Mouse (Mus musculus): Measurements from ENCODE around the gene Zfp704. TPM values are rescaled to one million over a fixed set of nuclear protein-coding genes. Genes with fewer than 3 reads are reported as not detected.

Zfp704 gene
- total and polyA plus RNA-seq, 3 experiments, result under 0.01 TPM; not detected in 2

GRCm38 (mm10) chr3:9567948-9568347 is 41.9 kb downstream of the Zfp704 start:
- no peaks in the 10 kb centered on the region for H3K4me1 ChIP-seq (ENCODE audit: control insufficient read depth in 1 of 2, insufficient read depth in 2 of 2, low read length in 2 of 2)
- no peak overlapping the region for H3K9ac ChIP-seq (ENCODE audit: control insufficient read depth, low read depth, low read length, poor library complexity, severe bottlenecking)
- no peak overlapping the region for H3K4me3 ChIP-seq (ENCODE audit: control insufficient read depth in 1 of 2, insufficient read depth in 1 of 2, low read depth in 2 of 2, low read length in 2 of 2)
- H3K27me3 ChIP-seq (ENCODE audit: control insufficient read depth in 1 of 2, insufficient read depth in 2 of 2, low read length in 2 of 2), result no peaks in the 10 kb centered on the region
- H3K36me3 ChIP-seq (ENCODE audit: control insufficient read depth in 1 of 2, insufficient read depth in 2 of 2, low read length in 2 of 2), result no peaks in the 10 kb centered on the region
- no peak overlapping the region for H3K27ac ChIP-seq (ENCODE audit: control insufficient read depth, low read depth, low read length)
- no peak for TF ChIP-seq MYB (IDR thresholded peaks at IDR 0.05; ENCODE audit: low read depth, low read length)
- no peak for TF ChIP-seq NRF1 (IDR thresholded peaks at IDR 0.05; ENCODE audit: insufficient read depth, low read depth, low read length, poor library complexity, severe bottlenecking)
- TF ChIP-seq MYC (IDR thresholded peaks at IDR 0.05; ENCODE audit: low read depth, low read length), result no peak
- no peak for TF ChIP-seq ZNF384 (IDR thresholded peaks at IDR 0.05; ENCODE audit: low read depth, low read length)
- no peak for TF ChIP-seq ELF1 (IDR thresholded peaks at IDR 0.05; ENCODE audit: low read depth, low read length)
- TF ChIP-seq ZKSCAN1 (IDR thresholded peaks at IDR 0.05; ENCODE audit: low read depth, low read length), result no peak
- no peak for TF ChIP-seq EP300 (IDR thresholded peaks at IDR 0.05; ENCODE audit: low read depth in 1 of 2, low read length in 2 of 2)
- TF ChIP-seq TBP (IDR thresholded peaks at IDR 0.05; ENCODE audit: low read depth, low read length), result no peak
- TF ChIP-seq GABPA (IDR thresholded peaks at IDR 0.05; ENCODE audit: low read depth, low read length), result no peak
- H3K9me3 ChIP-seq (replicated peaks; ENCODE audit: insufficient read depth, low read length), result no peaks in the 10 kb centered on the region
- H3K79me2 ChIP-seq (ENCODE audit: control insufficient read depth, insufficient read depth, low read length, poor library complexity), result no peaks in the 10 kb centered on the region
- DNase-seq (ENCODE audit: low read depth, low spot score), result no peak

GRCm38 (mm10) chr3:9566831-9567230 is 43.1 kb downstream of the Zfp704 start:
- Histone ChIP-seq H3K4me1 (ENCODE audit: control insufficient read depth in 1 of 2, insufficient read depth in 2 of 2, low read length in 2 of 2) (no peaks in the 10 kb centered on the region), H3K27ac (ENCODE audit: control insufficient read depth, low read depth, low read length) (no peak overlapping the region), H3K27me3 (ENCODE audit: control insufficient read depth in 1 of 2, insufficient read depth in 2 of 2, low read length in 2 of 2) (no peaks in the 10 kb centered on the region), H3K79me2 (ENCODE audit: control insufficient read depth, insufficient read depth, low read length, poor library complexity) (no peaks in the 10 kb centered on the region), H3K4me3 (ENCODE audit: control insufficient read depth in 1 of 2, insufficient read depth in 1 of 2, low read depth in 2 of 2, low read length in 2 of 2) (no peak overlapping the region), H3K9ac (ENCODE audit: control insufficient read depth, low read depth, low read length, poor library complexity, severe bottlenecking) (no peak overlapping the region), H3K36me3 (ENCODE audit: control insufficient read depth in 1 of 2, insufficient read depth in 2 of 2, low read length in 2 of 2) (no peaks in the 10 kb centered on the region), H3K9me3 (replicated peaks; ENCODE audit: insufficient read depth, low read length) (no peaks in the 10 kb centered on the region)
- no peak for TF ChIP-seq POLR2A (IDR thresholded peaks at IDR 0.05; ENCODE audit: control insufficient read depth in 1 of 2, insufficient read depth in 1 of 2, low read depth in 1 of 2, low read length in 2 of 2, poor library complexity in 1 of 2)
- DNase-seq (ENCODE audit: low read depth, low spot score), result no peak

GRCm38 (mm10) chr3:9563562-9563961 is 46.3 kb downstream of the Zfp704 start:
- no peak overlapping the region for H3K9ac ChIP-seq (ENCODE audit: control insufficient read depth, low read depth, low read length, poor library complexity, severe bottlenecking)
- no peaks in the 10 kb centered on the region for H3K4me1 ChIP-seq (ENCODE audit: control insufficient read depth in 1 of 2, insufficient read depth in 2 of 2, low read length in 2 of 2)
- no peak overlapping the region for H3K27ac ChIP-seq (ENCODE audit: control insufficient read depth, low read depth, low read length)
- no peaks in the 10 kb centered on the region for H3K9me3 ChIP-seq (replicated peaks; ENCODE audit: insufficient read depth, low read length)
- no peaks in the 10 kb centered on the region for H3K79me2 ChIP-seq (ENCODE audit: control insufficient read depth, insufficient read depth, low read length, poor library complexity)
- no peaks in the 10 kb centered on the region for H3K36me3 ChIP-seq (ENCODE audit: control insufficient read depth in 1 of 2, insufficient read depth in 2 of 2, low read length in 2 of 2)
- no peaks in the 10 kb centered on the region for H3K27me3 ChIP-seq (ENCODE audit: control insufficient read depth in 1 of 2, insufficient read depth in 2 of 2, low read length in 2 of 2)
- no peak overlapping the region for H3K4me3 ChIP-seq (ENCODE audit: control insufficient read depth in 1 of 2, insufficient read depth in 1 of 2, low read depth in 2 of 2, low read length in 2 of 2)
- no peak for TF ChIP-seq RCOR1 (IDR thresholded peaks at IDR 0.05; ENCODE audit: low read depth, low read length)
- TF ChIP-seq GATA1 (IDR thresholded peaks at IDR 0.05; ENCODE audit: low read depth, low read length), result no peak
- no peak for TF ChIP-seq MYC (IDR thresholded peaks at IDR 0.05; ENCODE audit: low read depth, low read length)
- no peak for DNase-seq (ENCODE audit: low read depth, low spot score)

Measured in MEL (cell line).